Mouse (Mus musculus) kidney, postnatal 36 days (tissue): ENCODE measurements at regions not wholly inside any gene's neighbourhood (a gene's known extent, or its start where the extent isn't known, plus 50 kb on each side); places are given as distances from the start of the nearest gene placed in this dataset.
A peak's percentile ranks its signal among the peaks of the same experiment; 100 is the strongest.

Experiments
- DNase-seq, 2 experiments: peaks; one replicate each; pipeline ENCODE4 v3.0.0; 2021 to 2022; ENCODE audit warnings: mixed read lengths in 2 of 2

DNA sequence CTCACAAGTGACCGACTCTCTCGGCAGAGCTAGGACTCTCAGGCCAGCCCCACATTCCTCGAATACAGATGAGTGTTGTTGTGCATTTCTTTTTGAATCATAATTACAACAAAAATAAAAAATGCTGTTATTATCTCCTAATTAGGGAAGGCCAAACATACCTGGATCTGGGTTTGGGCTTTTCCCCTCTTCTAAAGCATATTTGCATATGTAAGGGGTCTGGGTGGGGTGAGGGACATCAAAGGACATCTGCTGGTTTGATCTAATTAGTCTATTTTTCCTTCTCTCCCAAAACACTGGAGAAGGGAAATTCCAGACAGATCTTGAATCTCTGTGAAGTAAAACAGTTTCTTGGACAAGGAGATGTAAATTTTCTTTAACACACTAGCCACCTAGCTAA lies 85.3 kb downstream of the Tfap2a start:
- DNase-seq = no peak

DNA sequence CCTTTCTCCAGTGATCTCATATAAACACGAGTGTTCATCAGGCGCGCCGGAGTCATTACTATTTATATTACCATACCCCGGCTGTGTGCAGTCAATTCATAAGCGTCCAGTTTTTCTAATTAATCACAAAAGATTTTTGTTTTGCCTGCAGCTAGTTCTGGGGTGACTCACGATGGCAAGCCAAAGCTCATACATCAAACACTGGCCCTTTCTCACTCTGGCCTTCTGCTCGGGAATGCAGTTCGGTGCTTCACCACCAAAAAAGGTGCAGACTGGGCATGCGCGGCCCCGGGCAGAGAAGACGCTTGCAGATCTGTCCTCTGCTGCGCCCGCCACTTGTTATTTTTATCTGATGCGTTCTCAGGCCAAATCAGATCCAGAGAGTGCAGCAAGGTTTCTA lies 87.1 kb downstream of the Tfap2a start:
- DNase-seq = peak; percentile 13 to 64

DNA sequence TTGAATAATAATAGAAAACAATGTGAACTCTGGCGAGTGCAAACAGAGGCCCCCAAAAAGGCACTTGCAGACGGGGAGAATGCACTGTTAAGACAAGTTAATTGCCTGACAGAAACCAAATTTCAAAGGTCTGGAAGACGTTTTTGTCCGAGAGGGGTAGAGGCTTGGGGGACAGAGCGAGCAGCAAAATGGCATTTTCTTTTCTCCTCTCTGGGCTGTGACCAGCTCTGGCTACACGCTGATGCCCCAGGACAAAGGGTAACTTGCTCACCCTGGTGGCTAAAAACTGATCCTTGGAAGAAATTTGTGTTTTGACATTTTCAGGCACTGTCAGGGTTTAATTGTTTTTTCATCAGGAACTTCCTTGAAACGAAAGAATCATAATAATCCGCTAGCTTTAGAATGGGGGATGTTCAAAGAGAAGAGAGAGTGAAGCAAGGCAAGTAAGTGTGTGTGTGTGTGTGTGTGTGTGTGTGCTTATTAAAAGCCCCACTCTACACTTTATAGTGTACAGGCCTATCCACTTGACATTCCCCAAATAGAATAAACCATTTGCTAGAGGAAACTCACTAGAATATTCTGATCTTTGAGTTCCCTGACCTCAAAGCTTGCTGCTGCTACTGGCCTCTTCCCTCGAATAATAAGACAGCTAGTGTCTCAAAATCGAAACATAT lies 88.0 kb downstream of the Tfap2a start:
- no peak for DNase-seq

DNA sequence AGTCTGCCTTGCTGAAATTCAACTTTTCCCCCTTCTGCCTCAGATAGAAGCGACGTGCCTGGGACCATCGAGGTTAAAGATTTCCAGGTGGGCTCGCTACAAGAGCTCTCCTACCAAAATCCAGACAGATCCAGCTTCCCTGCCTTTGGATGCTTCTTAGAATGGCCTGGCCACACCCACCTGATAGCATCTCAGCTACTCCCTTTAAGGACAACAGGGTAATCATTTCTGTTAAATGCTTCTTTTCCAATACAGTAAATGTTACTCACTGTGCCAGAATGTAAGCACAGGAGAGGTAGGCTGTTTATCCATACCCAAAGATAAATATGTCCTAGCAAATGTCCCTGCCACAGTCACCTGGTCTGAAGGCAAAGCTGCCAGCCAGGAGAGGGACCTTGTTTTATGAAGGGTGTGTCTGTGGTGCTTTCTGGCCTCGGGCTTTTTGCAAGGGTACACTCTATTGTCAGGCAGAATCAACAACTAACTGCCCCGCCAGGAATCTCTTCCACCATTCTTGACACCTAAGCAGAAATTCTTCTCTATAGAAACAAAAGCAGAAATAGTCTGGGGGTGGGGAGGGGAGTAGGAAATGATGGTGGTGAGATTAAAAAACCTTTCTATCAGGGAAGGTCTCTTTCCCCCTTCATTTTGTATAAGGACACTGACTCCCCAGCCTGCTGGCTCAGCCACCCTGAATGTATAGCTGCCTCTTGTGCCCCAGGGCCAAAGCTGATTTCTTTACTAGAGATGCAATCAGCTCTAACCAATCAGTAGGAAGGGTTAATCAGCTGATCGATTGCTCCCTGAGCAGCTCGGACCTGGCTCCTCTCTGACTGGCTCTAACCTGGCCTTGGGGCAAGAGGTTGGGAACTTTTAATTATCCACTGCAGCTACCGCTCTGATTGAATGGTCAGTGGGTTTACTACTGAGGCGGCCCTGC lies 88.8 kb downstream of the Tfap2a start:
- DNase-seq = no peak

DNA sequence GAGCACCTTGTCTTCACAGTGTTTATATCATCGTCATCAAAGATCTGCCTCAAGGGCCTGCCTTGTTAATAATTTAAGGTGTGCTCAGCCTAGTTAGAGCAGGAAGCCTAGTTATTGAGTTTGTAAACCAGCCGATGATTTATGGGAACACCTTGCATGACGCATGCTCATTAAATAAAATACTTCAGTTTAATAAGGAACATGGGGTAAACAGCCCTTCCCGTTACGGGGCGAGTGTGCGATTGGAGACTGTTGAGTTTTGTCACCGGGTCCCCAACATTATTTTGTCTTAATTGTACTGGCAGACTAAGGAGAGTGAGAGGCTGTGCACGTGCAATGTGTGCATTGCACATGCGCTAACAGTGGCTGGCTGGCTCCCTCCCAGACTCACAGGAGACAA lies 92.0 kb downstream of the Tfap2a start:
- no peak for DNase-seq

DNA sequence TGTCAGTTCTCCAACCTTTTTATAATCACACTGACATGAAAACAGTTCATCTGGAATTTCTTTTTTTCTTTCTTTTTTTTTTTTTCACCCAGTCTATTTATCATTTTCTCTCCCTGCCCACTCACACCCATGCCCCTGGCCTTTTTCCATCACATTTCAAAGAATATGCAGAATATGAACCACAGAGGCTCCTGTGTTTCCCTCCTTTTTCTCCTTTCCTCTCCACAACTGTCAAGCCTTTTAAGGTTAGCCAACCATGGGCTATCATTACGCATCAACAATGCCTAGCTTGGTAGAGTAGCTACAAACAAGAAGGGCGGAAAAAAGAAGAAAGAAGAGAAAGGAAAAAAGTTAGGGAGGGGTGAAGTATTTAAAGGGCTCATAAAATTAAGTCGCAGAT lies 92.5 kb downstream of the Tfap2a start:
- no peak for DNase-seq

DNA sequence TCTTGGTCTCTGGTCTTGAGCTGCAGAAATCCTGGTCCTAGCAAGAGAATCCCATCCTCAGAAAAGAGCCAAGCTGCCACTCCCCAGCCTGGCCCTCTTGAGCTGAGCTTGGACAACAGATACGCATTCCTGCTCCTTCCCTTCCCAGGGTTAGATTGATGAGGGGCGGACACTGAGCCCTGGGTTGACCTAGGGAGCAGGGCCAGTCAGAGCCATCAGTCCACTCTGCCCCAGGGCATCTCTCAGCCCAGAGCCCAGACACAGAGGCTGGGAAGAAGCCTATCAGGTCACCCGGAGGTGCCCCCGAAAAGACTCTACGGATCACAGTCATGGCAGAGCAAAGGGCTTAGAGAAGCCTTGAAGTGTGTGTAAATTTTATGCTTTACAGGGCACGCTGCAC lies 95.2 kb downstream of the Tfap2a start:
- no peak for DNase-seq

DNA sequence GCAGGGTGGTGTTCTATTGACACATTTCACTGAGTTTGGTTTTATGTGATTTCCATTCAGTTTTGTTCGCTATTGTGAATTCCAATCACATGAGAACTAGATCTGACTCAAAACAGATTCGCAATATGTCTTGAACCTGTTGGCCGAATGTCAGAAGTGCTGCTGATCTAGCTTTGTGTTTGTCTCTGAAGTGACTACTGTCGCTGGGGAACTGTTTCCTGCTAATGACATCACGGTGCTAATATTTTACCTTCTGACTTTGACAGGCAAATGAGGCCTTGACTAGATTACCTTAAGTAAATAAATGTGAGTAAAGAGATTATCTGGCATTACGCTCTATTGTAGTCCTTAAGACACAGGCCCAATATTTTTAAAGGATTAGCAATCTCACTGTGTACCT lies 100.9 kb downstream of the Tfap2a start:
- DNase-seq = no peak

DNA sequence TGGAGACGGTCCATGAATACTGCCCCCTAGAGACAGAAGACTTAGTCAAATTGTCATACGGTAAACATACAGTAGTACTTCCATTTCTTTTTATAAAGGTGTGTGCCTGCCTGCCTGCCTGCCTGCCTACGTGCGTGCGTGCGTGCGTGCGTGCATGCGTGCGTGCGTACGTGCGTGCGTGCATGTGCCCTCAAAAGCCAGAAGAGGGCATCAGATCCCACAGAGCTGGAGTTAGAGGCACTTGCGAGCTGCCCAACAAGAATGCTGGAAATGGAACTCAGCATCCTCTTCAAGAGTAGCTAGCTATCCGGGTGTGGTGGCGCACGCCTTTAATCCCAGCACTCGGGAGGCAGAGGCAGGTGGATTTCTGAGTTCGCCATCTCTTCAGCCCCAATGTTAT lies 120.3 kb downstream of the Tfap2a start:
- DNase-seq = no peak

DNA sequence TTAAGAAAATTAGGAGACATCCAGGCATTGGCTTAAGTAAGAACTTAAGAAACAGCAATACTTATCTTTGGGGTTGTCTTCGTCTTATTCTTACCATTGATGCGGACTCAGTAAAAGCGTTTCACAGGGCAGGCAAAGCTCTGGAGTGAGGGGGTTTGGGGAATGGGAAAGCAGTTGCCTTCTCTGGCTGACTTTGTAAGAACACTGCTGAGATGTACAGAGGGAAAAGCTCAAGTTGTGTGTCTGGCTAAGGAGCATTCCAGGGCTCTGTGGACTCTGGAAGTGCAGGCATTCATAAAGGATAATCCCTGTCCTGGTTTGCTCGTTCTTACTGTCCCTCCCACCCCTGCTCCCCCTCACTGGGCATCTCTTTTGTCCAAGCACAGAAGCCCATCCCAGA lies 129.7 kb downstream of the Tfap2a start:
- no peak for DNase-seq

DNA sequence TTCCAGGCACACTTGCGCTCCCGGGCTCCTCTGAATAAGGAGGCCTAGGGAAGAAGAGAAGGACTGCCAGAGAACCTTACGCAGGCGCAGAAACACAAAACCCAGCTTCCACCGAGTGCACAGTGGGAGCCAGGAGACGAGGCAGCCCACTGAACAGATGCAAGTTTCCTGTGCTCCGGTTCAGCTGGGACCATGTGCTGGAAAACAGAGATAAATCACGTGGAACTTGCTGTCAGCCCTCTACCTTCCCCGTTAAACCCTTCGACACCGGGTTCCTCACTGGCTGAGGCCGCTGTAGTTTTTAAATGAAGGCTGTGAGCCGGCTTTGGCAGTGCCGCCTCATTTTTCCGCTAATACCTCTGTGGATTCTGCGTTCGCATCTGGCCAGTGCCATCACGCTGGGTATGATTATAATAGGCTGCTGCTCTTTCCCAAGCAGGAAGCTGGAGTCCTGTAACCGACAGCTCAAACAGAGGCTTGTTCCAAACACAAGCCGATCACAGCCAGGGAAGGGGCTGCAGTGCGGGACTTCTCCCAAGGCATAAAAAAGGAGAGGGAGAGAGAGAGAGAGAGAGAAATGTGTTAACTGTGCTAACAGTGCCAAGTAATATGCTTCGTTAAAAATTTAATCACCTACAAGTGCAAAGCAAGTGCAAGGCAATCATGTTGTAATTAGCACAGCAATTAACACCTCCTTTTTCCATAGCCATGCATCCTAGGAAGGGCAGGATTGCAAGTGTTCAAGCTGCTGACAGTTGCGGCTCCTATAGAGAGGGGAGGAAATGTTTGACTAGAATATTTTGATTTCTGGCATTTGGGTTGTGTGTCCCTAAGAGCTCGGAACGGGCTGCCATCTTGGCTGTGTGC lies 131.5 kb downstream of the Tfap2a start:
- peak in 1 of 2 experiments; percentile 10 for DNase-seq

DNA sequence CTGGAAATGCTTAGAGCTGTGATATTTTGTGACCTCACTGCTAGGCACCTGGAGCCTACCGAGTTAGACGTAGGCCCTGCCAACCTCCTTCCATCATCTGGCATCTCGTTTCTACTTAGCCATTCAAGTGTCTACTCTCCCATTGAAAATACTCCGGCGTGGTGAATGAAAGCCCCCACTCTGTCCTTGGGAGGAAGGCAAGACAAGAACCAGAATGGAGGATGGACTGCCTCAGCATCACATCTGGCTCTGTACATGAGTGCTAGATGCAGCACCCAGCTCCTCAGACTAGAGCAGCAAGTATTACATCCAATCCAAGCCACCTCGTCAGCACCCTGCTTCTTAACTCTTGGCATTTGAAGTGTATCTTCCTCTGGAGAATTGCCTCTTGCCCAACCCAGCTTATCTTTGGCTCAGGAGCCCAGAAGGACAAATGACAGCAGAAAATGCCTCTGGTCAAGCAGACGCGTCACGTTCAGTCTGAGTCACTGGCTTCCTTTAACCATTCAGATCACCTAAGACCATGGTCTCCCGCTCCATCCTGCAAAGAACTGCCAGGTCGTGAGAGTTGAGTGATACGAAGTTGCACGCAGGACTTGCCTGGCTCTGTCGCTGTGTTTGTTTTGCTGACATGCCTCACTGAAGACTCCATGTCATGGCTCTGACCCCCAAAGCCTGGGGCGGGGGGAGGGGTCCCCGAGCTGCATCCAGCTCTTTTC lies 132.3 kb downstream of the Tfap2a start:
- DNase-seq = no peak

DNA sequence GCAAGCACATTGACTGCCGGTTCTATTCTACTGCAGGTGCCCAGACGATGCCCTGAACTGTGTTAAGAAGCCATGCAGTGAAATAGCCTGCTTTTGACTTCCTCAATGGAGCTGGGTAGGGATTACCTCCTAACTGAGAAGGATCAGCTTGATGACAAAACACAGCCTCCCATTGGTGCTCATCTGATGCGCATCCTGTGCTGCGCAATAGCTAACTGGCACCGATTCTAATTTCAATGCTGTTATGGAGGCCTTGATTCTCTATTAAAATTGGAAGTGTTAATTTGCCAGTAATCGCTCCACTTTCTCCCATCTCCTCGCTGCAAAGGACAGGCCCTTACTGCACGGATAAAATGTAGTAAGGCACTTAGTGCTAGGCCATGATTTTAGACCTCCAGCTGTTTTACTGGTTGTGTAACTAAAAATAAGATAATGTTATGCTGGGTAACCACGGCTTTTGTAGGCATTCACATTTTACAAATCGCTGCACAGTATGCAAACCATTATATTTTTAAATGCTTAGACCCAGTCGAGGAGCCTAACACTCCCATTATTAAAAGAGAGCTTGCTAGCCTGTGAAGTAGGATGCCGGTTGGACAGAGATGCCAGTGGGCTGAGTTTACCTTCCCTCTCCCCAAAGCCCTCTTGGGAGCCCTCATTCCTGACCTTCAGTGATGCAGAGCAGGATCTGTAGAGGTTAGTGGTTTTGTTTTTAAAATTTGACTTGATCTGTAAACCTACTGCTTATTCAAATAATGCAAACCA lies 163.0 kb downstream of the Tfap2a start:
- no peak for DNase-seq

DNA sequence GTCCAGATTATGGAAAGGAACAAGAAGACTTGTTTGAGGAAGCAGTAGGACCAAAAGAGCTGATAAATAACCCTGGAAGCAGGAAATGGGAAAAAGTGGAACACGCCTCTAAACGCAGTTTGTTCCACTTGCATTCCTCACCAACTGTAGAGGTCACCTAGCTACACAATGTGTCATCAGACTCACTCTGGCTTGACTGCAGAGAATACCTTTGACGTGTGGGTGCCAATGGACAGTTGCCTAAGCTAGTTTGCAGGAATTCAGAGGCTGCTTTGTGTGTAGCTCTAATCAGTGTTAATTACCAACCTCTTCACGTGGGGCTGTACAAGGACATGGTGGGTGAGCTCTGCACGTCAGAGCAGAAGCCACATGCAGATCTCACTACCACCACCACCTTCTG lies 168.7 kb downstream of the Tfap2a start:
- DNase-seq = peak in 1 of 2 experiments; percentile 2

DNA sequence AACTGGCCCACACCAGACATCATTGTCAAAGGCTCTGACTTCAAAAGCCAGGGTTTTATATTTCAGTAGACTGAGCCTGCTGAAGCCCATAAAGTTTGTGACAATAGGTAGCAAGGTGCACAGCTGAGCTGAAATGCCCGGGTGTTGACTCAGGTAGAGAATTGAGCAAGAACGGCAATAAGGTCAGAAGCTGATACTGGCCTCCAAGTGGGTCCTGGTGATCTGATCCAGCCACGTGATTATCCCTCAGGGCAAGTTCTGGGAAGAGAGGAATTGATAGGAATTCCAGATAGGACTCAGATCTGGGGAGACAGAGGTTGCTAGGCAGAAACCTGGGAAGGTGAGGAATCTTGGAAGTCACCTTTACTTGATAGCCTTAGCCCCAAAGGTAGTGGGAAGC lies 170.4 kb downstream of the Tfap2a start:
- no peak for DNase-seq

DNA sequence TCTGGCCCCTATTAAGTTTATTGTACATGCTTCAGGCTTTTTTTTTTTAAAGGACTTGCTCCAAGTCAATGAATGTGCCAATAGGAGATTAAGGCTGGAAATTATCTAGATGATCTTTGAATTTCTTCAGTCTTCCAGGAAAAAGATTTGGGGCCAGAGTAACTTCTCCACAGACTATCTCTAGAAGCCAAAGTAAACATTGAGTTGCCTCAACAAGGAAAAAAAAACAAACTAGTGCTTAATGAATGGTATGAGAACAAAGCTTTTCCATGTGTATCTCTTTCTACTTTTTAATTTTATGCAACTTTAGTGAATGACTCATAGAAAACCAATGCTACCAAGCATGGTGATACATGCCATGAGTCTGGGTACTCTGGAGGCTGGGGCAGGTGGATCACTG lies 173.8 kb downstream of the Tfap2a start:
- no peak for DNase-seq

DNA sequence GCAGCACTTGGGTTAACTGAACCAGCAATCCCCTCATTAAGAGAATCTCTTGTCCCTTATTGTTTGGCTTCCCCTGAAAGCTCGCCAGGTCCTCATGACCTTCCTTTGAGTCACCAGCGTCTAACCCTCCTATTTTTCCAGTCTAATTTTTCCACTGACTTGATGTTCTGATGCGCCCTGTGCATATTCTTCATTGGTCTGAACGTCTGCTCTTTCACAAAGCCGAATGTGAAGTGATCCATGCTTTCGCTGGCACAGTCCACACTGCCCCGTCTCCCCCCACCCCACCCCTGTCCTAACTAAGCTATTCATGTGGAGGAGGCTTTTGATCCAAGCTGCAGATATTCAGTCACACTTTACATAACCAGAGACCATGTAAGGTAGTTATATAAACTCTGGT lies 183.8 kb downstream of the Tfap2a start:
- no peak for DNase-seq

DNA sequence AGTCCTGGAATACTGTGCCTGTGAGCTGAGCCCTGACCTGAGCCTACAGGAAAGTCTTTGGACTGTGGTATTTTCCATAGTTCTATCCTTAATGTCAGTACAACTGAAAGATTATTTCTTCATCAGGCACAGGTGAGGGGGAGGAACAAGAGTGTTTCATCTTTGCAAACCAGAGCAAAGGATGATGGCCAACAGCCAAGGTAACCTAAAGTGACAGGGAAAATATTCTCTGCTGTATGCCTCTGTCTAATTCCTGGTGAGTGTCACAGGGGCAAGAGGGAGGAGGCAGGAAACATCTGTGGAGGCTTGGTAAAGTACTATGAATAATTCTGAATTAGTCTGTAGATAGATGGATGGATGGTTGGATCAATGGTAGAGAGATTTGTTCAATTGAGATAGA lies 164.3 kb upstream of the Ofcc1 start:
- no peak for DNase-seq

DNA sequence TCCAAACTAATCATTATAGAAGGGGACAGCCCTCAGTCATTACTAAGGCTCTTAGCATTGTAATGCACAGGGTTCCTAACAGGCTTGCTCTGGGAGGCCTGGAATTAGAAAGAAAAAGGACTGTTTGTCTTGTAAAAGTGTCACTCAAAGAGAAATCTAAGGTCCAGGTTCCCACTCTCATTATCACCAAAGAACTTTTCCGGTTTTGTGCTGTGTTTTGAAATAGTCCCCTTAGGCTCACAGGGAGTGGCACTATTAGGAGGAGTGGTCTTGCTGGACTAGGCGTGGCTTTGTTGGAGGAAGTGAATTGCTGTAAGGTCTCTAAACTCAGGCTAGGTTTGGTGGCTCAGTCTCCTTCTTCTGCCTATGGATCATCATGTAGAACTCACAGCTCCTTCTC lies 161.9 kb upstream of the Ofcc1 start:
- DNase-seq = no peak

DNA sequence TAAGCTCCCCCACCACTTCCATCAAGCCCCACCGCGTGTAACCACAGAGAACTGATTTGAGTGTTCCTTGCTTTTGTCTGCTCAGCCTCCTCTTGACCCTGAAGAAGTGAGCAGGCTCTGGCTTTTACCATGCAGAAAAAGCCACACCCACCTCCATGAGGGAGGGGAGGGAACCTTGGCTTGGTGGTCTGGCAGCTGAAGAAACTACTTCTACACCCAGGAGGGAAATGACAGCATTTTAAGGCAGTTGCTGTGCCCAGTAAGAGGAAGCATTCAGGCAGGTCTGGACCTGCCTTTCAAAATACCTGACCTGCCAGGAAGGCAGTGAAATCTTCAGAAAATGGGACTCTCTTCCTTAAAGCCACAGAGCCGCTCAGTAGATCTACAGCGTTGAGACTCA lies 156.9 kb upstream of the Ofcc1 start:
- DNase-seq = no peak

DNA sequence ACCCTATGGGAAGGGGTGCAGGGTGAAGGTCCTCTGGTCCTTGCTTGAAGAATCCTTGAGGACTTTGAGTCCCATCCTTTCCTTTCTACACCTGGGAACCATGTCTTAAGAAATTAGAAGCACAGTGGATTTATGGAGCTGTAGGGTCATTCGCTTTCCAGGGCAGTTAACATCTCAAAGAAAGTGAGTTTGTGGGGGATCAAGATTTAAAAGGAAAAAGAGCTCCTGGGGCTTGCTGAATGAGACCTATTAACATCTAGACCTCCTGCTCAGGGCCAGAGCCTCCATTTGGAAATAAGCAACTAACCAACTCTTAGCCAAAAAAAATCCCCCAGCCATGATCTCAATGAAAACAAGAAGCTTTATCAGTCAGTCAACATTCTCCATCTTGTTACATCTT lies 148.0 kb upstream of the Ofcc1 start:
- DNase-seq = no peak

DNA sequence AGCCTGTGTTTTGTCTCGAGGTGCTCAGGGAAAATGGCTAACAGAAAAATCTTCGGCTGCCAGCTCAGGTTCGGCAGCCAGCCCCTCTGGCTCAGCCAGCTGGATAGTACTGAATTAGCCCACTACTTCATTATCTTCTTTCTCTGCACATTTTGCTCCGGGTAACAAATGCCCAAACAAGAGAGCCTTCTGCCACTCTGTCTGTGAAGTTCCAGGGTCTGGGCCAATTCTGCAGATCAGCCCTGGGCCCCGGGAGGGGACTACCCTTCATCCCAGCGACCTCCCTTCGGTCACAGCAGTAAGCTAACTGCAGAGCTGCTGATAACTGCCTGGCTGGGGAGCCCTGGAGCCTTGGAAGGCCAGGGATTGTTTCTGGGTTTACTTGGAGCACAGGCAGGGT lies 119.6 kb upstream of the Ofcc1 start:
- no peak for DNase-seq
